Mouse (Mus musculus) liver, adult 2 months (tissue): ENCODE measurements around the gene 4930519G04Rik.

ENCODE experiments used
- CTCF ChIP-seq: fragments of 200-500 bp; IDR thresholded peaks from 2 replicates; pipeline ENCODE4 v1.5.1; 2011; ENCODE audit warnings: low read depth, low read length, control low read depth
- POLR2A ChIP-seq: fragments of 200-500 bp; IDR thresholded peaks from 2 replicates; pipeline ENCODE4 v1.6.1; 2011; ENCODE audit warnings: low read length, control low read depth; ENCODE audit not compliant: insufficient read depth; ENCODE audit errors: extremely low read depth

DNA sequence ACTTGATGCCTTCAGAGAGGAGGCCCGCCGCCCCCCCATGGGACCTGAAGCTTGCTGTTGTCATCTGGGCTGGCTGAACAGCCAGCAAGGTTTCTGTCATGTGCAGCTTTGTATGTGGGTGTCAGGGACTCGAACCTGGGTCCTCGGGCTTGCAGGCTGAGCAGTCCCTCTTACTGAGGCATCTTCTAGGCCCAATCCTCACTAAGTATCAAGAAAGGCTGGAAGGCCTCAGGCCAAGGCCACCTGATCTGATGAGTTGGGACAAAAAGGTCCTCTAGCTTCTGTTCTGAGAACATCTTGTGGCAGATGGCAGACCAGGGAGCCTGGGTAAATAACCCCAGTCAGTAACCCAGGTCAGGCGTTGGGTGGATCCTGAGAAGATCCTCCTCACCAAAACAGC is 43.6 kb upstream of the 4930519G04Rik start:
- TF ChIP-seq CTCF = no peak
- no peak for TF ChIP-seq POLR2A
